Mouse (Mus musculus): ENCODE results near the gene Wipf3.

DNA sequence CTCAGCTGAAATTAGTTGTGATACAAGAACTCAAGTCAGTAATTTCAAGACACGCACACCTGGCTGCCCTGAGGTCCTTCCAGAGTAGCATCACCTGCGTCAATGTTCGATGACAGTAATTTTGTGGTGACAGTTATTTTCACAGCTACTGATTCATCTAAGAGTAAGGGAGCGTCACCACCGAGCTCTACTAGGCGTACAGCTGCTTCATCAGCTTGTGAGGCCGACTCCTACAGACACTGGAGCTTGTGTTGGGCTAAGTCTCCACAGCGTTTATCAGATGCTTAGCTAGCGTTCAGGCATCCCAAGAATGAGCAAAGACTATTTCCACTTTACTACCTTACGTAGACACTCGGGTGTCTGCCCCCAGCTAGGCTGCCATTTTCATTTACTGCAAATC lies 76.9 kb downstream of the Wipf3 start:
- TF ChIP-seq CTCF (IDR thresholded peaks at IDR 0.05; ENCODE audit: low read depth, low read length) (no peak), POLR2A (IDR thresholded peaks at IDR 0.05; ENCODE audit: insufficient read depth, low read length) (no peak)
